Mouse (Mus musculus): Measurements from ENCODE around the gene Babam2. TPM values are rescaled to one million over a fixed set of nuclear protein-coding genes. Genes with fewer than 3 reads are reported as not detected.

The Babam2 gene
- polyA plus RNA-seq, 1 experiment = 25.9 TPM

DNA sequence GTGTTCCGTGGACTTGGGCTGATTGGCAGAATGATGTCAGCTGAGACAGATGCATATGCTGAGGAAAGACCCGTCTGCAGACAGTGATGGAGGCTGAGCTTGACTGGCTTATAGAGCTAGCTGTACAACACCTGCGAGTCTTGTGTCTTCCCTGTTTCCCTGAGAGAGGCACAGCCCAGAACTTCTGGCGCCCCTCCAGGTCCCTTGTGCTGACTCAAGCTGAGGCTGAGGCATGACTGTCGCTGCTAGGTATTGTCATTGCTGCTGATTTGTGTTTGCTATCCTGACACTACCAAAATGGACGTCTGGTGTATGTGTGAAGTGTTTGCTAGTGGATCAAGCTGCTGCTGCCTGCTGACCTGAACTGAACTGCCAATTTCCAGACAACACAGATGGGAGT, 27.0 kb downstream of the Babam2 start:
- WGBS = 73% methylated on average over 6 of the region's 6 CpGs
- TF ChIP-seq POLR2A (IDR thresholded peaks at IDR 0.05; ENCODE audit: borderline replicate concordance, control insufficient read depth, low read depth, low read length) = no peak
- no peak for TF ChIP-seq CTCF (IDR thresholded peaks at IDR 0.05; ENCODE audit: control insufficient read depth, insufficient read depth, low read length)
- H3K4me1 ChIP-seq (ENCODE audit: control insufficient read depth, insufficient read depth, low read length) = no peaks in the 10 kb centered on the region; the same call in 1 of the 2 replicates
- H3K27ac ChIP-seq (ENCODE audit: control insufficient read depth, insufficient read depth, low read depth, low read length, poor library complexity) = no peak overlapping the region
- no peak overlapping the region for H3K4me3 ChIP-seq (replicated peaks; ENCODE audit: control insufficient read depth, low read depth, low read length)

DNA sequence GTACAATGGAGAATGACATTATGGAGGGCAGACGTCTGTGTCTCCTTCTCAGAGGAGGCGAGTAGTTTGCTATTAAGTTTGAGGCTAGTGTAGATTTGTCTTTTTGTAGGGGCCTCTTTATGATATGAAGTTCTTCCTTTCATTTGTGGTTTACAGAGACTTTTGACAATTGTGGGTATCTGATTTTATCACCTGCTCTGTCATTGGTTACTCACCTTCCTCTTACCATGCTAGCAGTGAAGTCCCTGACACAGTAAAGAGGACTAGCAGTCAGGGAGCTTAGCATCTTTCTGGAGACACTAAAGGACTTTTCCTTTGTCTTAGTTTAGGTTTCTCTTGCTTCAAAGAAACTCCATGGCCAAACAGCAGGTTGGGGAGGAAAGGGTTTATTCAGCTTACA, 28.4 kb downstream of the Babam2 start:
- no peaks in the 10 kb centered on the region; the same call in 1 of the 2 replicates for H3K4me1 ChIP-seq (ENCODE audit: control insufficient read depth, insufficient read depth, low read length)
- 88% methylated on average over 2 of the region's 2 CpGs for WGBS
- H3K27ac ChIP-seq (ENCODE audit: control insufficient read depth, insufficient read depth, low read depth, low read length, poor library complexity) = no peak overlapping the region
- H3K4me3 ChIP-seq (replicated peaks; ENCODE audit: control insufficient read depth, low read depth, low read length) = no peak overlapping the region
- TF ChIP-seq CTCF (IDR thresholded peaks at IDR 0.05; ENCODE audit: control insufficient read depth, insufficient read depth, low read length) (no peak), POLR2A (IDR thresholded peaks at IDR 0.05; ENCODE audit: borderline replicate concordance, control insufficient read depth, low read depth, low read length) (no peak)

DNA sequence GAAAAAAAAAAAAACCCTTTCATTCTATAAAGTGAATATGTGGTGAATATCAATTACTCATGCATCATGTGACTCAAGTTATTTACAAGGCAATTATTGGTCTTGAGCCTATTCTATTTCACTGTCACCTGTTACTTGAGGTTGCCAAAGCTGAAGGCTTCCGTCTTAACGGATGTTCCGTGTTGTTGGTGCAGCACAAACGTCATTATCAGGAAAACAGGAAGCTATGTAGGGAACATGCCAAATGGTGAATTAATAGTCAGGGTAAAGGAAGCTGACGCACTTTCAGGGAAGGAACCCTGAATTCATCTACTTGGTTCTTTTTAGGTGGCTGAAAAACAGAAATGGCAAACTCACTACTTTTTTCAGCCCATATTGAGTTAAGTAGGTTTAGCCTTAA, 30.0 kb downstream of the Babam2 start:
- no peak overlapping the region for H3K27ac ChIP-seq (ENCODE audit: control insufficient read depth, insufficient read depth, low read depth, low read length, poor library complexity)
- no peaks in the 10 kb centered on the region; the same call in 1 of the 2 replicates for H3K4me1 ChIP-seq (ENCODE audit: control insufficient read depth, insufficient read depth, low read length)
- no peak for TF ChIP-seq CTCF (IDR thresholded peaks at IDR 0.05; ENCODE audit: control insufficient read depth, insufficient read depth, low read length)
- no peak for TF ChIP-seq POLR2A (IDR thresholded peaks at IDR 0.05; ENCODE audit: borderline replicate concordance, control insufficient read depth, low read depth, low read length)
- no peak overlapping the region for H3K4me3 ChIP-seq (replicated peaks; ENCODE audit: control insufficient read depth, low read depth, low read length)
- 17% methylated on average over 5 of the region's 5 CpGs for WGBS

DNA sequence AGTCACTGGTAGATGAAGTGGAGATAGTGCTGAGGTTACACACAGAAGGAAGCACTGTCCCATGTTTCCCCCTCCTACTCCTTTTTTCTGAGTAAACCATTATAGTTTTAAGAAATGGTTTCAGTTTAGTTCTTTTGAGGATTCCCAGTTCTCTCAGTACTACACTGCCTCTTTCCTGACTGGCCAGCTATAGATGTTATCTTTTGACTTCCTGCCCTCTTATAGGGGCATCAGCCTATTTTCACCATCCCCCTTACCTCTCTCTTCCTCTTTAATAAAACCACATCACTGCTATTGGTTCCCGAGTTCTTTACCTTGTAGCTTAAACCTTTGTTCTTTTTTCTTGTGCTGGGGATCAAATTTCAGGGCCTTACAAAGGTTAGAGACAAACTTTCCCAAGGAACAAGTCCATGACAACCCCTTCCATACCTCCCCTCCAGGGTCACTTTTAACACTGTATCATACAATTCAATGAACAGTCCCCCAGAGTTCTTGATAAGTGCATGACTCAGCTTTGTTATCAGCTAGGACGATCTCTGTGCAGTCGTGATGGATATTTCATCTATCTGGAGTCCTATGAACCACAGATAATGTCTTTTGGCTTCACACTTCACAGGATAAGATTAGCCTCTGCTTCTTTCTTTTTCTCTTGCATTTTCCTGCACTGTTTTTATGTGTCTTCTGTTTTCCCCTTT, 35.3 kb downstream of the Babam2 start:
- H3K27ac ChIP-seq (ENCODE audit: control insufficient read depth, insufficient read depth, low read depth, low read length, poor library complexity) = no peak overlapping the region
- H3K4me3 ChIP-seq (replicated peaks; ENCODE audit: control insufficient read depth, low read depth, low read length) = no peak overlapping the region
- TF ChIP-seq POLR2A (IDR thresholded peaks at IDR 0.05; ENCODE audit: borderline replicate concordance, control insufficient read depth, low read depth, low read length) (no peak), CTCF (IDR thresholded peaks at IDR 0.05; ENCODE audit: control insufficient read depth, insufficient read depth, low read length) (no peak)
- no peaks in the 10 kb centered on the region; the same call in 1 of the 2 replicates for H3K4me1 ChIP-seq (ENCODE audit: control insufficient read depth, insufficient read depth, low read length)
- WGBS = 18% methylated on average over 3 of the region's 3 CpGs

DNA sequence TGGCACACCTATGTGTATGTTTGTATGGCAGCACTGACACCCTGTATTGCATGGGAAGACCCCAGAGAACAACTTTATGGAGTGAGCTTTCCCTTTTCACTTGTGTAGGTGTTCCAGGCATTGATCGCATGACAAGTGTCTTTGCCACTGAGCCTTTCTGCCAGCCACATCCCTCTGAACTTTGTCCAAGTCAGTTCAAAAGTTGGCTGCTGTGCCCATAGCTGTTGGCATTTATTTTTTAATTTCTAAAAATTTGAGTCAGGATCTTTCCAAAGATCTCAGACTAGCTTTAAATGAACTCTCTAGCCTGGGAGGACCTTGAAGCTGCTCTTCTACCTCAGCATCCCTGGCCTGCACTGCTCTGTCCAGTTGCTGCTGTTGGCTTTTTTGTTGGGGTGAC, 44.4 kb downstream of the Babam2 start:
- Histone ChIP-seq H3K4me3 (replicated peaks; ENCODE audit: control insufficient read depth, low read depth, low read length) (no peak overlapping the region), H3K4me1 (ENCODE audit: control insufficient read depth, insufficient read depth, low read length) (no peaks in the 10 kb centered on the region), H3K27ac (ENCODE audit: control insufficient read depth, insufficient read depth, low read depth, low read length, poor library complexity) (no peak overlapping the region)
- TF ChIP-seq POLR2A (IDR thresholded peaks at IDR 0.05; ENCODE audit: borderline replicate concordance, control insufficient read depth, low read depth, low read length) = no peak
- no peak for TF ChIP-seq CTCF (IDR thresholded peaks at IDR 0.05; ENCODE audit: control insufficient read depth, insufficient read depth, low read length)
- WGBS = 91% methylated on average over 1 of the region's 1 CpGs

DNA sequence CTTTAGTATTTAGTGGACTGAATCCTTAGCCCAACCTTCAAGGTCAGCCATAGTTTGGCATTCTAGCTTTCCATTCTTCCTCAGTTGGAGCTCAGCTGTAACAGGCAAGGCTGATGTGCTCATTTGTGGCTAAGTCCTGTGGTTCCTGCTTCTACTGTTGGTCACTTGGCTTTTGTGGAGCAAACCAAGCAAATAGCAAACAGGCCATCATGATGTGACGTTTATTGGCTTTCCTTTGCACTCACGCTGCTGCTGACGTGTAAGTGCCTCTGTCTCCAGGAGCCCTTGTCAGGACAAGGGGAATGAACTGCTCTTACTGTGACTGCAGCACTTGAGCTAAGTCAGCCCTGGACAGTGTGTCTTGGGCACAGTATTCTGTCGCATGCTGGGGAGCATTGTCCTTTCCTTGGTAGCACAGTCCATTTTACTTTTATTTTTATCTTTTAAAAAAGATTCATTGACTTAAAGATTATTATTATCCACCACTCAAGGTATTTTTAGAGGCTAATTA, 45.1 kb downstream of the Babam2 start:
- TF ChIP-seq CTCF (IDR thresholded peaks at IDR 0.05; ENCODE audit: control insufficient read depth, insufficient read depth, low read length) (no peak), POLR2A (IDR thresholded peaks at IDR 0.05; ENCODE audit: borderline replicate concordance, control insufficient read depth, low read depth, low read length) (no peak)
- no peak overlapping the region for H3K27ac ChIP-seq (ENCODE audit: control insufficient read depth, insufficient read depth, low read depth, low read length, poor library complexity)
- 67% methylated on average over 4 of the region's 4 CpGs for WGBS
- no peak overlapping the region for H3K4me3 ChIP-seq (replicated peaks; ENCODE audit: control insufficient read depth, low read depth, low read length)
- H3K4me1 ChIP-seq (ENCODE audit: control insufficient read depth, insufficient read depth, low read length) = no peaks in the 10 kb centered on the region

DNA sequence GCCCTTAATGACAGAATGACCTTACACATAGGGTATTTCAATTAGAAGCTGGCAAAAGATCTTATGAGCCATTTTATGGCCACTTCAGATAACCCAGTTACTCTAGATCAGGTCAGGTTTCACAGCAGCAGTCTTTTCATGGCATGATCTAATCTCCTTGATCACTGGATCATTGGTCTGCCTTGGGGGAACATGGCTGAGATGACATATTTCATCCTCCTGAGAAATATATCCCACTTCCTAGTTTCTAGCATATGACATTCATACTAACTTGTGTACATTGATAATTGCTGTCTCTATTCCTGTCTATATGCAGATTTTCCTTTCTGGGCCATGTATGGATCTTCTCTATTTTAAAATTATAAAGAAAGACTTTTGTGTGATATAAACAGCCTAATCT, 51.9 kb downstream of the Babam2 start:
- H3K4me1 ChIP-seq (ENCODE audit: control insufficient read depth, insufficient read depth, low read length) = no peaks in the 10 kb centered on the region; the same call in 1 of the 2 replicates
- no peak overlapping the region for H3K4me3 ChIP-seq (replicated peaks; ENCODE audit: control insufficient read depth, low read depth, low read length)
- TF ChIP-seq CTCF (IDR thresholded peaks at IDR 0.05; ENCODE audit: control insufficient read depth, insufficient read depth, low read length) = no peak
- TF ChIP-seq POLR2A (IDR thresholded peaks at IDR 0.05; ENCODE audit: borderline replicate concordance, control insufficient read depth, low read depth, low read length) = no peak
- H3K27ac ChIP-seq (ENCODE audit: control insufficient read depth, insufficient read depth, low read depth, low read length, poor library complexity) = no peak overlapping the region

DNA sequence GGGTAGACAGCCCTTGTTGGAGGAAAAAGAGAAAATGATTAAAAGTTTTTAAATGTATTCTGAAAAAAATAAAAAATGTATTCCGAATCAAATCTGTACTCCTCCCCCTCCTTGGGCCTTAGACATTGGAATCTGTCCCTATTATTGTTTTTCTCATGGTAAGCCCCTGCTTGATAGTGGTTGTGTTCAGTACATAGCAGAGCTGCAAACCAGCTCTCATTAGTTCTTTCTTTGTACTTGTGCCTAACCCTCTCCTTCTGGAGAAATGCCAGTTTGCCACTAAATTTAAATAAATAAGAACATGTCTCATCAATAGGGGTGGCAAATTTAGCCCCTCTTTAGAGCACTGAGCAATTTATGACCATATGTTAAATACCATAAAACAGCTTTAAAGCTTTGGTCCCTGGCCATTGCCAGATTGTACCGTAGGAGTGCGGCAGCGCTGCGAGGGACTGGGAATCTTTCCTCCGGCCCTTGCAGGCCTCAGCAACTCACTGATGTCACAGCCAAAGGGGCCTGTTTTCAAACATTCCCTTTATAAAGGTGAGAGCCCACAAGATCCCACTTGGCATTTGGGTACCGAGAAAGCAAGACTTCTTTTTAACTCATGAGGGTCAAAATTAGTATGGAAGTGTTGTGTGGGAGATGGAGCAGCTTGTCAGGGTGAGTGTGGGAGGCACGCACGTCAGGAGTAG, 52.9 kb downstream of the Babam2 start:
- Histone ChIP-seq H3K27ac (ENCODE audit: control insufficient read depth, insufficient read depth, low read depth, low read length, poor library complexity) (no peak overlapping the region), H3K4me3 (replicated peaks; ENCODE audit: control insufficient read depth, low read depth, low read length) (no peak overlapping the region), H3K4me1 (ENCODE audit: control insufficient read depth, insufficient read depth, low read length) (no peaks in the 10 kb centered on the region; the same call in 1 of the 2 replicates)
- 89% methylated on average over 9 of the region's 9 CpGs for WGBS
- TF ChIP-seq POLR2A (IDR thresholded peaks at IDR 0.05; ENCODE audit: borderline replicate concordance, control insufficient read depth, low read depth, low read length) (no peak), CTCF (IDR thresholded peaks at IDR 0.05; ENCODE audit: control insufficient read depth, insufficient read depth, low read length) (no peak)

Measured in bone marrow, adult 2 months (tissue).